Mouse (Mus musculus): Measurements from ENCODE around the gene Slc31a2. TPM values are rescaled to one million over a fixed set of nuclear protein-coding genes. Genes with fewer than 3 reads are reported as not detected.

Slc31a2 gene
- polyA plus RNA-seq, 1 experiment from 2014 or later = 15.9 TPM

- peaks cover 67% of the 10 kb centered on the region for H3K36me3 ChIP-seq
- 86% methylated on average over 6 of the region's 6 CpGs for WGBS
These were observed 66.7 kb downstream of the Slc31a2 start for GRCm38 (mm10) chr4:62328941-62329660.

GRCm38 (mm10) chr4:62331977-62332376, 69.6 kb downstream of the Slc31a2 start:
- H3K9ac ChIP-seq (replicated peaks) = no peak overlapping the region
- H3K9me3 ChIP-seq (replicated peaks) = no peaks in the 10 kb centered on the region
- H3K4me3 ChIP-seq (replicated peaks) = no peak overlapping the region
- no peaks in the 10 kb centered on the region for H3K4me1 ChIP-seq
- ATAC-seq (ENCODE audit: low FRiP score) = no peak
- H3K36me3 ChIP-seq = peaks cover 73% of the 10 kb centered on the region
- no peaks in the 10 kb centered on the region for H3K27me3 ChIP-seq (replicated peaks)
- no peak overlapping the region for H3K4me2 ChIP-seq
- no peak overlapping the region for H3K27ac ChIP-seq (replicated peaks)
- WGBS = 80% methylated on average over 5 of the region's 5 CpGs

More at GRCm38 (mm10) chr4:62328941-62329660, 66.7 kb downstream of the Slc31a2 start:
- Histone ChIP-seq H3K4me3 (replicated peaks) (no peak overlapping the region), H3K27ac (replicated peaks) (no peak overlapping the region), H3K4me2 (no peak overlapping the region), H3K9ac (replicated peaks) (no peak overlapping the region), H3K4me1 (no peaks in the 10 kb centered on the region), H3K27me3 (replicated peaks) (no peaks in the 10 kb centered on the region), H3K9me3 (replicated peaks) (no peaks in the 10 kb centered on the region)
- no peak for ATAC-seq (ENCODE audit: low FRiP score)

GRCm38 (mm10) chr4:62338536-62338935, 76.2 kb downstream of the Slc31a2 start:
- Histone ChIP-seq H3K4me1 (no peaks in the 10 kb centered on the region), H3K36me3 (peaks cover 55% of the 10 kb centered on the region), H3K4me2 (no peak overlapping the region), H3K27me3 (replicated peaks) (no peaks in the 10 kb centered on the region), H3K9me3 (replicated peaks) (no peaks in the 10 kb centered on the region), H3K9ac (replicated peaks) (no peak overlapping the region), H3K27ac (replicated peaks) (no peak overlapping the region), H3K4me3 (replicated peaks) (no peak overlapping the region)
- WGBS = 93% methylated on average over 5 of the region's 5 CpGs
- no peak for ATAC-seq (ENCODE audit: low FRiP score)

GRCm38 (mm10) chr4:62344000-62344399, 81.6 kb downstream of the Slc31a2 start:
- Histone ChIP-seq H3K4me2 (no peak overlapping the region), H3K9me3 (replicated peaks) (no peaks in the 10 kb centered on the region), H3K4me1 (no peaks in the 10 kb centered on the region), H3K36me3 (peaks cover 54% of the 10 kb centered on the region), H3K4me3 (replicated peaks) (no peak overlapping the region), H3K27me3 (replicated peaks) (no peaks in the 10 kb centered on the region), H3K27ac (replicated peaks) (no peak overlapping the region), H3K9ac (replicated peaks) (no peak overlapping the region)
- no peak for ATAC-seq (ENCODE audit: low FRiP score)
- WGBS = 97% methylated on average over 1 of the region's 1 CpGs

GRCm38 (mm10) chr4:62345827-62346226, 83.5 kb downstream of the Slc31a2 start:
- no peaks in the 10 kb centered on the region for H3K9me3 ChIP-seq (replicated peaks)
- H3K4me1 ChIP-seq = no peaks in the 10 kb centered on the region
- no peak overlapping the region for H3K4me3 ChIP-seq (replicated peaks)
- no peak overlapping the region for H3K4me2 ChIP-seq
- H3K9ac ChIP-seq (replicated peaks) = no peak overlapping the region
- H3K27me3 ChIP-seq (replicated peaks) = no peaks in the 10 kb centered on the region
- 88% methylated on average over 4 of the region's 4 CpGs for WGBS
- peaks cover 52% of the 10 kb centered on the region for H3K36me3 ChIP-seq
- H3K27ac ChIP-seq (replicated peaks) = no peak overlapping the region
- no peak for ATAC-seq (ENCODE audit: low FRiP score)

- no peaks in the 10 kb centered on the region for H3K27me3 ChIP-seq (replicated peaks)
- H3K4me3 ChIP-seq (replicated peaks) = no peak overlapping the region
- H3K9me3 ChIP-seq (replicated peaks) = no peaks in the 10 kb centered on the region
- peaks cover 53% of the 10 kb centered on the region for H3K36me3 ChIP-seq
- H3K27ac ChIP-seq (replicated peaks) = 0 out of 2 replicates have a peak overlapping the region, but pooled peaks have one; percentile 7
- H3K4me2 ChIP-seq = no peak overlapping the region
- no peak for ATAC-seq (ENCODE audit: low FRiP score)
- no peaks in the 10 kb centered on the region for H3K4me1 ChIP-seq
- 75% methylated on average over 9 of the region's 9 CpGs for WGBS
- H3K9ac ChIP-seq (replicated peaks) = no peak overlapping the region
These were observed 85.4 kb downstream of the Slc31a2 start for GRCm38 (mm10) chr4:62347605-62348328.

Other genes with a start within 250 kb of the Slc31a2 start
- not detected in 2 replicates for gene Mup20, start 208.4 kb upstream of the Slc31a2 start, polyA plus RNA-seq (2015; fragmentation: Nextera tagmentation; extraction: Ambion mirVana)
- gene Mup3, start 175.2 kb upstream of the Slc31a2 start, polyA plus RNA-seq (2015; fragmentation: Nextera tagmentation; extraction: Ambion mirVana) = not detected in 2 replicates
- not detected in 2 replicates for gene Mup21, start 111.7 kb upstream of the Slc31a2 start, polyA plus RNA-seq (2015; fragmentation: Nextera tagmentation; extraction: Ambion mirVana)
- gene Zfp37, start 31.5 kb upstream of the Slc31a2 start, polyA plus RNA-seq (2015; fragmentation: Nextera tagmentation; extraction: Ambion mirVana) = 23.2 and 25.9 TPM in 2 replicates
- 22.6 and 24.2 TPM in 2 replicates for gene Fkbp15, start 98.0 kb downstream of the Slc31a2 start, polyA plus RNA-seq (2015; fragmentation: Nextera tagmentation; extraction: Ambion mirVana)
- gene Slc31a1, start 98.2 kb downstream of the Slc31a2 start, polyA plus RNA-seq (2015; fragmentation: Nextera tagmentation; extraction: Ambion mirVana) = 32.2 and 36.5 TPM in 2 replicates
- gene Cdc26, start 146.1 kb downstream of the Slc31a2 start, polyA plus RNA-seq (2015; fragmentation: Nextera tagmentation; extraction: Ambion mirVana) = 76.8 and 95.4 TPM in 2 replicates
- gene Prpf4, start 146.2 kb downstream of the Slc31a2 start, polyA plus RNA-seq (2015; fragmentation: Nextera tagmentation; extraction: Ambion mirVana) = 15.3 and 16.4 TPM in 2 replicates
- 0.17 TPM in 1 of 2 replicates, not detected in the other for gene Rnf183, start 172.7 kb downstream of the Slc31a2 start, polyA plus RNA-seq (2015; fragmentation: Nextera tagmentation; extraction: Ambion mirVana)
- gene Wdr31, start 208.3 kb downstream of the Slc31a2 start, polyA plus RNA-seq (2015; fragmentation: Nextera tagmentation; extraction: Ambion mirVana) = 12.5 and 13.3 TPM in 2 replicates
- gene Bspry, start 217.5 kb downstream of the Slc31a2 start, polyA plus RNA-seq (2015; fragmentation: Nextera tagmentation; extraction: Ambion mirVana) = 0.67 and 5.3 TPM in 2 replicates
- gene Hdhd3, start 240.9 kb downstream of the Slc31a2 start, polyA plus RNA-seq (2015; fragmentation: Nextera tagmentation; extraction: Ambion mirVana) = 12.6 and 13.4 TPM in 2 replicates

Measured in neural tube, embryonic 15.5 days (tissue).